Mouse (Mus musculus) forebrain, embryonic 16.5 days (tissue): ENCODE results near the gene Chuk. TPM values are rescaled to one million over a fixed set of nuclear protein-coding genes. Genes with fewer than 3 reads are reported as not detected.

ENCODE experiments used
- ATAC-seq: fragments of 200-750 bp; cut with Nextera tagmentation; 2 replicates; pipeline ENCODE4 v1.8.0; 2017; ENCODE audit warnings: mild to moderate bottlenecking, moderate library complexity
- H3K27ac ChIP-seq: fragments of 300-500 bp; sonication (generic); 2 replicates; pipeline ENCODE4 v1.5.1; 2014; ENCODE audit warnings: low read length, control low read depth
- H3K27me3 ChIP-seq: fragments of 300-500 bp; sonication (generic); replicated peaks from 2 replicates; pipeline ENCODE4 v1.6.1; 2014; ENCODE audit warnings: low read length; ENCODE audit not compliant: control insufficient read depth, insufficient read depth
- H3K36me3 ChIP-seq: fragments of 300-500 bp; sonication (generic); 2 replicates; pipeline ENCODE4 v1.6.1; 2014; ENCODE audit not compliant: control insufficient read depth, insufficient read depth
- H3K4me1 ChIP-seq: fragments of 300-500 bp; sonication (generic); replicated peaks from 2 replicates; pipeline ENCODE4 v1.6.1; 2014; ENCODE audit warnings: low read length; ENCODE audit not compliant: control insufficient read depth, insufficient read depth
- H3K4me2 ChIP-seq: fragments of 300-500 bp; sonication (generic); 2 replicates; pipeline ENCODE4 v1.6.1; 2014; ENCODE audit warnings: mild to moderate bottlenecking, low read length, control low read depth
- H3K4me3 ChIP-seq: fragments of 300-500 bp; sonication (generic); replicated peaks from 2 replicates; pipeline ENCODE4 v1.5.1; 2014; ENCODE audit warnings: mild to moderate bottlenecking, low read length, control low read depth
- H3K9ac ChIP-seq: fragments of 300-500 bp; sonication (generic); replicated peaks from 2 replicates; pipeline ENCODE4 v1.6.1; 2014; ENCODE audit warnings: low read depth, low read length, control low read depth
- H3K9me3 ChIP-seq: fragments of 300-500 bp; sonication (generic); 2 replicates; pipeline ENCODE4 v1.6.1; 2016; ENCODE audit warnings: low read length; ENCODE audit not compliant: control insufficient read depth
- WGBS: fragments of 180-500 bp; shearing (Covaris S2); extraction: QIAGEN DNeasy Blood & Tissue Kit; methylation state at CpG from one replicate; pipeline ENCODE4 v1.1.7; 2014; 5-methylcytosine and 5-hydroxymethylcytosine counted together
- polyA plus RNA-seq: library from polyadenylated mRNA; unstranded; fragments of >200 nt; fragmentation: Nextera tagmentation; extraction: Ambion mirVana; gene quantifications from 2 replicates; pipeline ENCODE4 v1.2.1, GENCODE M21; 2015

The Chuk gene
- polyA plus RNA-seq, 1 experiment from 2014 or later: 72.4 TPM

- no peak for ATAC-seq
- 92% methylated on average over 5 of the region's 5 CpGs for WGBS
- no peak overlapping the region for H3K4me3 ChIP-seq
- peaks cover 5% of the 10 kb centered on the region; the same call in 1 of the 2 replicates for H3K36me3 ChIP-seq
- no peak overlapping the region for H3K4me2 ChIP-seq
- no peak overlapping the region for H3K9ac ChIP-seq
- no peak overlapping the region for H3K27ac ChIP-seq
- H3K4me1 ChIP-seq: no peaks in the 10 kb centered on the region
- H3K9me3 ChIP-seq: no peaks in the 10 kb centered on the region
- no peaks in the 10 kb centered on the region for H3K27me3 ChIP-seq
Measured at GRCm38 (mm10) chr19:44030024-44030423, 77.3 kb downstream of the Chuk start.

- H3K9ac ChIP-seq: no peak within 1 kb of the TSS
- H3K4me3 ChIP-seq: no peak within 1 kb of the TSS
- H3K4me2 ChIP-seq: no peak within 1 kb of the TSS
- ATAC-seq: no peak
- H3K36me3 ChIP-seq: 0 out of 2 replicates have a peak, but pooled peaks cover 2% of the 10 kb centered on the region
- H3K27ac ChIP-seq: no peak within 1 kb of the TSS
- 74% methylated on average over 6 of the region's 8 CpGs for WGBS
- H3K27me3 ChIP-seq: no peaks in the 10 kb centered on the region
- no peaks in the 10 kb centered on the region for H3K9me3 ChIP-seq
- no peaks in the 10 kb centered on the region for H3K4me1 ChIP-seq
Measured at GRCm38 (mm10) chr19:44028972-44029371, 78.3 kb downstream of the Chuk start, which contains the start of gene Cyp2c23. Gene Cyp2c23, minus strand, starts transcription at chr19:44029208.

- Histone ChIP-seq H3K36me3 (no peaks in the 10 kb centered on the region), H3K27me3 (no peaks in the 10 kb centered on the region), H3K9ac (no peak overlapping the region), H3K4me2 (no peak overlapping the region), H3K9me3 (no peaks in the 10 kb centered on the region), H3K27ac (no peak overlapping the region), H3K4me3 (no peak overlapping the region), H3K4me1 (no peaks in the 10 kb centered on the region)
- WGBS: 75% methylated on average over 8 of the region's 8 CpGs
- no peak for ATAC-seq
Measured at GRCm38 (mm10) chr19:44026956-44027530, 80.2 kb downstream of the Chuk start.

DNA sequence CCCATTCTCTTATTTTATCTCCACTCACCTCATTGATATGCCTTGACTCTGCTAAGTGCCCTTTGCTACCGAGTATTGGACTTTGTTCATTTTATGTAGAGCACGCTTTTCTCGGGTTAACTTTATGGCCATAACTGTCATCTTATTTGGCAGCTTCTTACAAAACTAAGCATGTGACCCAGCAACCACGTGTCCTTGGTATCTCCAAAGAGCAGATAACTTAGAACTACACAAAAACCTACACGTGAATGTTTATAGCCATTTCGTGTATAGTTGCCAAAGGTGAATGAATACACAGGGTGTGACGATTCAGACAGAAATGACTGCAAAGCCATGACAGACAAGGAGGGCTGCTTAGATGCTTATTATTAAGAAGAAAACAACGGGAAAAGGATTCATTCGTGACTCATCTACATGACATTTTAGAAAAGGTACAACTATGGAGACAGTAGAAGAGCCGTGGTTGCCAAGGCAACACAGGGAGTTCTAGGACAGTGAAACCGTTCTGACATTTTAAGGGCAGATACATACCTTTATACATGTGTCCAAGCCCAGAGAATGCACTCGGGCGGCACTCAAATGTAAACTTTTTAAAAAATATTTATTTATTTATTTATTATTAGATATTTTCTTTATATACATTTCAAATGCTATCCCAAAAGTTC, 82.2 kb downstream of the Chuk start:
- Histone ChIP-seq H3K27ac (no peak overlapping the region), H3K9me3 (no peaks in the 10 kb centered on the region), H3K9ac (no peak overlapping the region), H3K4me1 (no peaks in the 10 kb centered on the region), H3K4me2 (no peak overlapping the region), H3K36me3 (no peaks in the 10 kb centered on the region), H3K4me3 (no peak overlapping the region), H3K27me3 (no peaks in the 10 kb centered on the region)
- WGBS: 91% methylated on average over 13 of the region's 13 CpGs
- no peak for ATAC-seq

Other genes starting within 250 kb of the Chuk start
- 7.3 and 8.3 TPM in 2 replicates for gene Dnmbp, start 167.3 kb downstream of the Chuk start, polyA plus RNA-seq
- gene Cpn1, start 120.9 kb downstream of the Chuk start, polyA plus RNA-seq: 0.21 and 0.39 TPM in 2 replicates
- gene Cyp2c23, start 78.3 kb downstream of the Chuk start, polyA plus RNA-seq: not detected in 2 replicates
- gene Erlin1, start 37.7 kb downstream of the Chuk start, polyA plus RNA-seq: 20.8 and 23.5 TPM in 2 replicates
- 39.7 and 44.0 TPM in 2 replicates for gene Cwf19l1, start 28.4 kb upstream of the Chuk start, polyA plus RNA-seq
- 150 and 152 TPM in 2 replicates for gene Bloc1s2, start 39.0 kb upstream of the Chuk start, polyA plus RNA-seq
- not detected in 2 replicates for gene Pkd2l1, start 85.0 kb upstream of the Chuk start, polyA plus RNA-seq
- gene Scd3, start 95.8 kb upstream of the Chuk start, polyA plus RNA-seq: 1.8 and 2.1 TPM in 2 replicates
- 290 and 318 TPM in 2 replicates for gene Scd2, start 186.2 kb upstream of the Chuk start, polyA plus RNA-seq
- 0.07 and 0.16 TPM in 2 replicates for gene Scd4, start 225.6 kb upstream of the Chuk start, polyA plus RNA-seq